Mouse (Mus musculus): ENCODE measurements around the gene Gm38431.

Gm38431 gene

GRCm38 (mm10) chr9:21018600-21018999 lies 73.2 kb downstream of the Gm38431 start:
- DNase-seq (ENCODE audit: low spot score in 2 of 2), result no peak
